Mouse (Mus musculus): ENCODE results near the gene Gba2.

GRCm38 (mm10) chr4:43571395-43572045 is 7.2 kb downstream of the Gba2 start:
- TF ChIP-seq POLR2A (IDR thresholded peaks at IDR 0.05; ENCODE audit: low read depth, low read length) (no peak), CTCF (IDR thresholded peaks at IDR 0.05; ENCODE audit: borderline replicate concordance, insufficient read depth, low read length) (no peak)
